Mouse (Mus musculus): ENCODE data around the gene Dpy30.
"Not testable (repeated sequence)": the region's sequence is repeated elsewhere in the genome, so short reads cannot be mapped to it uniquely, and the experiment has no call there.

The Dpy30 gene

DNA sequence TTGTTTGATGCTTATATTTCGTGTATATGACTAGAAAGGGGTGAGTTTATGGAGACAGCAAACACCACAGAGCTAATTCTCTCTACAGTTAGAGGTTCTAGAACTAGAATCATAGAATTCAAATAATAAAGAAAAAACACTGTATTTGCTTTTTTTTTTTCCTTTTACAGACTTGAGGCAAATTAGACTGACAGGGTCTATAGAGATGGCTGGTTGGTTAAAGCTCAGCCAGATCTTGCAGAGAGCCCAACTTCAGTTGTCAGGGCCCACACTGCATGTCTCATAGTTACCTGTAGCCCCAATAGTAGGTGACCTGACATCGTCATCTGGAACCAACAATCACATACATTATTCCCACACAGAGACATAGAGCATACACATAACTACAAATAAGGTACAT, at the start of gene Dpy30:
TSS of gene Dpy30 (minus strand) at position 101 of the 400 bp plus-strand sequence.
- DNase-seq (ENCODE audit: low spot score in 2 of 2), result no peak

DNA sequence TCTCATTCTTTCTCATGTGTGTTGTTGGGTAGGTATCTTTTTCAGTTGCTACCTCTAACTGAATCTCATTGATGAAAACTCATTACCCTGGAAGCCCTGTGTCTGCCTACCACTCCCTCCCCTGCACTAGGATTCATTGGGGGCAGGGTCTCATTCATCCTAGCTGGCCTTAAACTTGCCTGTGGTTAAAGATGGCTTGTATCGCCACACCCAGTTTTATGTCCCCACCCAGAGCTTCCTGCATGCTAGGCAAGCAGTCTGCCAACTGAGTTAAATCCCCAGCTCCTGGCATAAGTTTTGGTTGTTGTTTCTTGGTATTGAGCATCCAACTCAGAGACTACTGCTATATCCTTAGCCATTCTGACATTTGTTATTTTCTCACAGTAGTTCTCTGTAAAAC, 39.8 kb upstream of the Dpy30 start:
- no peak for DNase-seq (ENCODE audit: low spot score in 2 of 2)

DNA sequence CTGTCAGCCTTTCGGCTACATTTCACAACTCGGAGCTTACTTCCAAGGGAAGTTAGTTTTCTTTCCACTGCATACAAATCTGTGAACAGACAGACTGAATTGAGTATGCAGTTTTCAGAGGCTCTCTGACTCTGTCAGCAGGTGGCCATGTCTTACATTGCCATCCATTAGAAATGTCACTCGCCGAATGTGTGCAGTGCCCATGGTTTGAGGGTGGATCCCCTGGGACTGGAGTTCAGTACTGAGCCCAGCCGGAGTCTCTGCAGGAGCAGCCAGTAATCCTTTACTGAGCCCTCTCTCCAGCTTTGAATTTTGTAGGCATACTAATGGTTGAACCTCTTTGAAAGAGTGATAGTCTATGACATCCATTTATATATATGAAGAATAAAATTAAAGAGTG, 17.4 kb upstream of the Dpy30 start:
- no peak for DNase-seq (ENCODE audit: low spot score in 2 of 2)

DNA sequence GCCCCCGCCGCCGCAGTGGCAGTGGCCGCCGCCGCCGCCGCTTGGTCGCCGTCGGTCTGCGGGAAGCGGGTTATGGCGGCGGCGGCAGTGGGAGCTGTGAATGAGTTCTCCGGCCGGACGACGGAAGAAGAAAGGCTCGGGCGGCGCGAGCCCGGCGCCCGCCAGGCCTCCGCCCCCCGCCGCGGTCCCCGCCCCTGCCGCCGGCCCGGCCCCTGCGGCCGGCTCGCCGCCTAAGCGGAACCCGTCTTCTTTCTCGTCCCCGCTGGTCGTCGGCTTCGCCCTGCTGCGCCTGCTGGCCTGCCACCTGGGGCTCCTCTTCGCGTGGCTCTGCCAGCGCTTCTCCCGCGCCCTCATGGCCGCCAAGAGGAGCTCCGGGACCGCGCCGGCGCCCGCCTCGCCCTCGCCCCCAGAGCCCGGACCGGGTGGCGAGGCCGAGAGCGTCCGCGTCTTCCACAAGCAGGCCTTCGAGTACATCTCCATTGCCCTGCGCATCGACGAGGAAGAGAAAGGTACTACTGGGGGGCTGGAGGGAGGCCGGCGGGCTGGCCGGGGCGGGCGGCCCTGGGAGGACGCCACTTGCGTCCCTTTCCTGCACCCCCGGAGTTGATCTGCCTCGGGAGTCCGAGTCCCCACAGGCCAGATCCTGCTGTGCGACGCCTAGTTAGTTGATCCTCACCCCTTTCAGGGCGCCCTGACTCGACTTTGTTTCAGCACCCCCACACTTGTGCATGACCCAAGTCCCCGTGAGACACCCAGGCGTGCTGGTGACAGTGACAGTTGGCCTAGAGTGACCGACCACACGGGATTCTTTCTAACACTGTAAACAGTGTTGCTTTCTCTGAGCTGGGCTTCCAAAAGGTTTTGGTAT, 15.4 kb upstream of the Dpy30 start, which contains the start of gene Spast:
TSS of gene Spast (plus strand) at position 51 of the 868 bp plus-strand sequence.
- peak; percentile 77 to 82 for DNase-seq (ENCODE audit: low spot score in 2 of 2)

DNA sequence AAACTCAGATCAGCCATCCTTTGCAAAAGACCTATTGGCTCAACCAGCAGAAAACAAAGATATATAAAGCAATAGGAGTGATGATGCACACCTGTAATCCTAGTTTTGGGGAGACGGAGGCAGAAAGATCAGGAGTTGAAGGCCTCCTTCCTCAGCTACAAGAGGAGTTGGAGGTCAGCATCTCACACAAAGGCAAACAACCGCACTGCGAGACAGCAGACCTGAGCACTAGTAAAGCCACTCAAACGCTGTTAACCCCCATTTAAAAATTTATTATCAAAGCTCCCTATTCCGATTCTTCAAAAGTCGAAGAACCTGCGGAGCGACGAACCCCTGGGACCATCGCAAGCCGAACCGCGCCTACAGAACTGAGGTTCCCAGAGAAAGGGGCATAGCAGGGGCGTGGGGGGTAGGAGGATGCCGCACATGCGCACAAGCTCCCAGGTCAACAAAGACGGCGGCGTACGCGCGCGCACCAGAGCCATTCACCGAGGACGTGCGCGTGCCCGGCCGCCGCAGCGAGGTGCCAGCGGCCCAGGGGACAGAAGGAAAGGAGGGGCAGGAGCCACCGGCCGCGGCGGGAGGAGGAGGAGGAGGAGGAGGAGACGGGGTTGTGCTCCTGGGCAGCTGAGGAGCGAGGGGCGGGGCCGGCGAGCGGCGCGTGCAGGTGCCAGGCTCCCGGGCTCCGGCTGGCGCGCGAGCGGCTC, 14.6 kb upstream of the Dpy30 start:
- DNase-seq (ENCODE audit: low spot score in 2 of 2), result peak; percentile 93 to 94

DNA sequence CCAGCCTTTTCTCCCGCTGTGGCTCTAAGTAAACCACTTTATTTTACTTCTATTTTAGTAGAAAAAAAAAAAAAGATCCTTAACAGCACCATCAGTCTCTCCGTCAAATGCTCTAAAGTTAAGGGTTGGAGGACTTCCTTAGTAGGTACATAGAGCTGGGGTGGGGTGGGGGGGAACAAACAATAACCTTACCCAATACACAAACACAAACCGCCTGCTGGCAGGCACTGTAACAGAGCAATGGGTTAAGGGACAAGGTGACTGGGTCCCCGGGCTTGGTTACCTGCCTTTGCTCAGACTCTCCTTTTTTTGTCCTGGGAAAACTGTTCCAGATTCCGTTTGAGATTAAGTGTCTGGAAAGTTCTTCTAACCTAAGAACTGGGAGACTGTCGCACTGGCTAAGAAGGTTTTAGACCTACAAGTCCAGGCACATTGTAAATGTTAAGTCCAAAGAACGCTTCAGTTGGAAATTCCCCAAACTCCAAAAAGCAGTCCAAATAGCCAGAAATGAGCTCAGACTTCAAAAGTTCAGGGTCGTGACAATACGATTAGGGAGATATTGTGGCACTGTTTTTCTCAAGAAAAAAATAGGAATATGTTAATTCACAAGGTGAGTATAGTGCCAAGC, 7.4 kb upstream of the Dpy30 start:
- DNase-seq (ENCODE audit: low spot score in 2 of 2), result no peak

DNA sequence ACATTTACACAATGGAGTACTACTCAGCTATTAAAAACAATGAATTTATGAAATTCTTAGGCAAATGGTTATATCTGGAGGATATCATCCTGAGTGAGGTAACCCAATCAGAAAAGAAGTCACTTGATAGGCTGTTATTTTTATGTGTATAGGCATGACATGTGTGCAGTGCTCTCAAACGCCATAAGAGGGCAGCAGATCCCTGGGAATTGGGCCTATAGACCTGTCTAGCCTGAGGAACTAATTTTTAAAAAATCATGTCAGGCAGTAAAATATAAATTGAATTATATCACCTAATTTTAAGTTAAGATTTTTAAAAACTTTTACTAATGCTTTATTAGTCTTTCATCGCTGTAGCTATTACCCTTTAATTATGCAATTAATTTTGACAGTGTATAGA, 4.4 kb upstream of the Dpy30 start:
- peak; percentile 27 to 54 for DNase-seq (ENCODE audit: low spot score in 2 of 2)

DNA sequence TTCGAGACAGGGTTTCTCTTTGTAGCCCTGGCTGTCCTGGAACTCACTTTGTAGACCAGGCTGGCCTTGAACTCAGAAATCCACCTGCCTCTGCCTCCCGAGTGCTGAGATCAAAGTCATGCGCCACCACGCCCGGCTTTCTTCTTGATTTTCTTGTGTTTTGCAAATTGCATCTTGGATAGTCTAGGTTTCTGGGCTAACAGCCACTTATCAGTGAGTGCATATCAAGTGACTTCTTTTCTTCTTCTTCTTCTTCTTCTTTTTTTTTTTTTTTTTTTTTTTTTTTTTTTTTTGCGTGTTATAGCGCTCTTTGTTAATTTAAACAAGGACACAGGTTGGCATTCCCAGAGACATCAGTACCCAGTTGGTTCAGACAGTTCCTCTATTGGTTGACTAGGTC, 3.5 kb upstream of the Dpy30 start:
- not testable (repeated sequence) for DNase-seq (ENCODE audit: low spot score in 2 of 2)

DNA sequence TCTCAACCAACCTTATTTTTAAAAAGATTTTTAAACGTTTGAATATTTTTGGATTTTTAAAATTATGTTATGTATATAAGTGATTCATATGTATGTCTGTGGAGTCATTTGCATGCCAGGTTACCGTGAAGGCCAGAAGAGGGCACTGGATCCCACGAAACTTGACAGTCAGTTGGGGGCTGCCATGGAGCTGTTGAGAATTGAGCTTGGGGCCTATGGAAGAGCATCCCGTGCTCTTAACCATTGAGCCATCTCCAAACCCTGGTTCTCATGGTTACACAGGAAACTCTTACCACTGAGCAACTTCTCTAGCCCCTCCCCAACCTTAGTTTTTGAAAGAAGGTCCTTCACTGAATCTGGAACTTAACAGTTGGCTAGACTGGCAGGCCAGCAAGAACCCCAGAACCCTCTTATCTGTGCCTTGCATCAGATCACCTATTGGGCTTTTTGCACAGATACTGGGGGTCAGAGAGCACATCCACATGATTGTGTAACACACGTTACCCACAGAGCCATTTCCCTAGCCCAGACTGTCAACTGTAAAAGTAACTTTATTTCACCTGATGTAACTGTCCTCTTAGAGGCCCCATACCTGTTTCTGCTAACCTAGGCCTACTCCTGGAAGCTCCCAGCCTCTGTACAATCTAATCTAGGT, 1.2 kb downstream of the Dpy30 start:
- peak in 1 of 2 experiments; percentile 2 for DNase-seq (ENCODE audit: low spot score in 2 of 2)

DNA sequence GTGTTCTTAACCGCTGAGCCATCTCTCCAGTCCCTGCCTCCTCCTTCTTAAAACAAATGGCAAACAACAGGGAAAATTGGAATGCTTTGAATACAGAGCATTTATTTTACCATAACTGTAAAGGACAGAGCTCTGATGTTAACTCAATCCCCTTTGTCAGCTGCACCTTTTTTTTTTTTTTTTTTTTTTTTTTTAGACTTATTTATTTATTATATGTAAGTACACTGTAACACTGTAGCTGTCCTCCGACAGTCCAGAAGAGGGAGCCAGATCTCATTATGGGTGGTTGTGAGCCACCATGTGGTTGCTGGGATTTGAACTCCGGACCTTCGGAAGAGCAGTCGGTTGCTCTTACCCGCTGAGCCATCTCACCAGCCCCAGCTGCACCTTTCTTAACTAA, 5.0 kb downstream of the Dpy30 start:
- no peak for DNase-seq (ENCODE audit: low spot score in 2 of 2)

DNA sequence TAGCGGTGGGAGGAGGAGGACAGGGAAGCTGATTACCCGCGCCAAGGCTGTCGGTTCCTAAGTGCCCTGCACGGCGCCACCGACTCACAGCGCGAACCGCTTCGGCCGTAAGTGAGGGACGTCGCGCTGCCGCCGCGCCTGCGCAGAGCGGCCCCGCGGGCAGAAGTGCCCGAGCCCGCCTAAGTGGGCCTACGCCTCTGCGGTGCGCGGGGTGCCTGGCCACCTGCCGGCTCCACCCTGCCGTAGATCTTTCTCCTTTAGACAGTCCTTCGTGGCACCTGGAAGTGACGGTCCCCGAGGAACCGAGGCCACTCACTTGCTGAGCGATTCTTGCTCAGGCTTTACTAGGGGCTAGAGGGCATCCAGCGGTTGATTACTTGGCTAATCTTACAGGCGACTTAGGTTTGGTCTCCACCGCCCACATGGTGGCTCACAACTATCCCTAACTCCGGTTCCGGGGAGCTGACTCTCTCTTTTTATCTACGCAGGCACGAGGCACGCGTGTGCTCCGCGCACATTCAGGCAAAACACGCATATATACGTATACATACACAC, 7.4 kb downstream of the Dpy30 start:
- peak; percentile 89 to 90 for DNase-seq (ENCODE audit: low spot score in 2 of 2)

DNA sequence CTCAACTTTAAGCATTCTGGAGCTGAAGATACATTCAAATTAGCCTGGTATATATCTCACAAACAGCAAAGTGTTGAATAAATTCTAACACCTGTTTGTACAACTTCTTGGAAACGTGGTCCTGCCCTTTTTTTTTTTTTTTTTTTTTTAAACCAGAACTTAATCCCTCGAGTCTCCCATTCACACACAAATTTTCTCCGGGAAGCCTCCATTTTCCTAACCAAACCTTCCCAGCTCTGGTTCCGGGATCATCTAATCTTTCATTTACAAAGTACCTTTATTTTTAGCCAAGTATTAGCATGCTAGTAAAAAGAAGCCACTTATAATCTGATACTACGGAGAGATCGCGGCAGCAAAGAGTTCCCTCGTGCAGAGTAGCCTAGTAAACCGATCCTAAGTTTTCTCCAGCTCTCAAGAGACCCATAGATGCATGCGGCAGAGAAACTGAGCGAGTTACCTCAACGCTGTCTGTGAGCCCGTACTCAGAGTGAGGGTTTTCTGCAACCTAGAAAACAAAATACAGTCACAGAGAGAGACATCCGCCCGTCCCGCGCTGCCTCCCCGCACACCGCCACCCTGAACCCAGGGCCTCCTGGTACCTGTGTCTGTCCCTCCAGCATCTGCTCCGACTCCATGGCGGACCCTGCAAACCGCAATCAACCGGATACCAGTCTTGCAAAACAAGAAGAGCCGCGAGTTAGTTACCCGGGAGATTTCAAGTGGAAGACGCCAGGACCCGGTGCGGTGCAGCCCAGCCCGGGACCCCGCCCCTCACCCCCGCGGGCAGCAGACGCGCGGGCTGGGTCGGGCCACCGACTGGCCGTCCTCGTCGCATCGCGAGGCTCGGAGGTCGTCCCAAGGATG, 8.1 kb downstream of the Dpy30 start:
- no peak for DNase-seq (ENCODE audit: low spot score in 2 of 2)

DNA sequence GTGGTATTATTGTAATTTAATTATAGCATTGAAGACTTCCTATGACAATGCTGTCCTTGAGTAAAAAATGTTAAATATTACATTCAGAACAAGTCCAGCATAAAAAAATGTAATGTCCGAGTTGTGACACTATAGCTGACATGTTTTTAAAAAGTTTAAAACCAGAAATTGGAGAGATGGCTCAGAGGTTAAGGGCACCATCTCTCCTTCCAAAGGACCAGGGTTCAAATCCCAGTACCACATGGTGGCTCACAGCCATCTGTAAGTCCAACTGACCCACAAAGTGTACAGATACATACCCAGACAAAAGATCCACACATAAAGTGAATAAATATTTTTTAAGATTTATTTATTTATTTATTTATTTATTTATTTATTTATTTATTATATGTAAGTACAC, 17.7 kb downstream of the Dpy30 start:
- no peak for DNase-seq (ENCODE audit: low spot score in 2 of 2)

DNA sequence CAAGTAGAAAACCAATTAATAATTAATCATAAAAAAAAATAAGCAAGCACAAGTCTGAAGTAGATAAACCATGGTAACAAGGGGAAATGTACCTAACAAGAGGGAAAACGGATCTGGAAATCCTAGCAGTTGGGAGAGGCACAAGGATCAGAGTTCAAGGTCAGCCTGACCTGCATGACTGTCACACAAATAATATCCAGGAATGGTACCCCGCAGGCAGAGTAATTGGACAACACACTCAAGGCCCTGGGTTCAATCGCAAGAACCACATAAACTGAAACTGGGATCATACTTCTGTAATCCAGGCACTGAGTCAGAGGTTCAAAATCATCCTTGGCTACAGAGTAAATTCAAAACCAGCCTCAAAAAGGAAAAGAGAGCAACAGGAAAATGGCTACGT, 18.1 kb downstream of the Dpy30 start:
- DNase-seq (ENCODE audit: low spot score in 2 of 2), result no peak

DNA sequence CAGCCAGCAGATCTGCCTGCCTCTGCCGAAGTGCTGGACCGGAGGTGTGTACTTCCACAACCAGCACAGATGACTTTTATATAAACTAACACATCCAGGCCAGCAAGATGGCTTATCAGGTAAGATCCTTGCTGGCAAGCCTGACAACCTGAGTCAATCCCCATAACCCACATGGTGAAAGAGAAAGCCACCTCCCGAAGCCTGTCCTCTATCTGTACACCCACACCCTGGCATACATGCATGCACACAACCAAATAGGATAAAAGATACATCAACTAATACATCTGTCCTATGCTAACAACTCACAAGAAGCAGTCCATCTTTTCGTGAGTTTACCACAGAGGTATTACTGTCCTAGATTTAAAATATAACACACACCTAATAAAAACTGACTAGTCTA, 19.7 kb downstream of the Dpy30 start:
- DNase-seq (ENCODE audit: low spot score in 2 of 2), result peak; percentile 4 to 41

DNA sequence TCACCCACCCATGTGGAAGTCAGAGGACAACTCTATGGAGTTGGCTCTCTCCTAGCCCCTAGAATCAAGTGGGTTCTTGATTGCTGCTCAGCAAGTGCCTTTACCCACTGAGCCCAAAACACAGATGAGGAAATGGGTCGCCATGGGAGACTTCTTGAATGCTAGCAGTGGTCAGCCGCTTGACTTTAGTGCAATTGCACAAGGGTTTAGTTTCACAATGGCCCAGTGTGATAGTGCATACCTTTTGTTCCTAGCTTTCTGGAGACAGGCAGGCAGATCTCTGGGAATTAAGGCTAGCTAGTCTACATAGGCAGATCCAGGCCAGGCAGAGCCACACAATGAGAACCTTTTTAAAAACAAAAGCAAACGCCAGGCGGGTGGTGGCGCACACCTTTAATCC, 23.7 kb downstream of the Dpy30 start:
- DNase-seq (ENCODE audit: low spot score in 2 of 2), result no peak

DNA sequence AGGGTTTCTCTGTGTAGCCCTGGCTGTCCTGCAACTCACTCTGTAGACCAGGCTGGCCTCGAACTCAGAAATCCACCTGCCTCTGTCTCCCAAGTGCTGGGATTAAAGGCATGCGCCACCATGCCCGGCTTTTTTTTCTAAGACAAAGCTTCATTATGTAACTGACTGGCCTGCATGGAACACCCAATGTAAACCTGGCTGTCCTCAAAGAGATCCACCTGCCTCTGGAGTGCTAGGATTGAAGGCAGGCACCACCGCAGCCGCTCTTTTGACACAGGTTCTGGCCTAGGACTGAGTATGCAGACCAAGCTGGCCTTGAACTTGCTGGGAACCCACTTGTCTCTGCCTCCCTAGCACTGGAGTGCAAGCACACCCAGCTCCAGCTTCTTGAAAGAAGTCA, 26.8 kb downstream of the Dpy30 start:
- DNase-seq (ENCODE audit: low spot score in 2 of 2), result not testable (repeated sequence)

DNA sequence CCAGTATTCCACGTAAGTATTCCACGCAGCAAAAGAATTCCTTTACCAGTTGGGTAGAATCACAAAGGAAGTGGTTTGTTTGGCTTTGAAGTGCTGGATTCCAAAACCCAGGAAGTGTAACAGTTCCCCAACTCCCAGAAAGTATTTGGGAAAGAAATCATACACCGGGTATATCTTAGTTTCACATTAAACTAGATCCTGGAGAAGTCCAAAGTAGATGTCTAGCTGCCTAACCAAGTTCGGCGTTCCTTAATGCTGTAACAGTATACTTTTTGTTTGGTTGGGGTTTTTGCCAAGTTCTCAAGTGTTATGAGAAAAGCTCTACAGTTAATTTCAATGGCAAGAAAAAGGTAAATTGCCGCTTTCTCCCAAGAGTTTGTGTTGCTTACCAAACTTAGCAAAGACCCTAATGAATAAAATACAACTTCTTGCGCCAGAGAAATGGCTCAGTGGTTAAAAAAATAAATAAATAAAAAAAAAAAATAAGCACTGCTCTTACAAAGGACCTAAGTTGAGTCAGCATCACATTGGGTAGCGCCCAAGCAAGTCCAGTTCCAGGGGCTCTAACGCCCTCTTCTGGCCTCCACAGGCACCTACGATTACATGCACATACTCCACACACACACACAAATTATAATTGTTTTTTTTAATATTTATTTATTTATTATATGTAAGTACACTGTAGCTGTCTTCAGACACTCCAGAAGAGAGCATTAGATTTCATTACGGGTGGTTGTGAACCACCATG, 27.5 kb downstream of the Dpy30 start:
- peak in 1 of 2 experiments; percentile 34 for DNase-seq (ENCODE audit: low spot score in 2 of 2)

DNA sequence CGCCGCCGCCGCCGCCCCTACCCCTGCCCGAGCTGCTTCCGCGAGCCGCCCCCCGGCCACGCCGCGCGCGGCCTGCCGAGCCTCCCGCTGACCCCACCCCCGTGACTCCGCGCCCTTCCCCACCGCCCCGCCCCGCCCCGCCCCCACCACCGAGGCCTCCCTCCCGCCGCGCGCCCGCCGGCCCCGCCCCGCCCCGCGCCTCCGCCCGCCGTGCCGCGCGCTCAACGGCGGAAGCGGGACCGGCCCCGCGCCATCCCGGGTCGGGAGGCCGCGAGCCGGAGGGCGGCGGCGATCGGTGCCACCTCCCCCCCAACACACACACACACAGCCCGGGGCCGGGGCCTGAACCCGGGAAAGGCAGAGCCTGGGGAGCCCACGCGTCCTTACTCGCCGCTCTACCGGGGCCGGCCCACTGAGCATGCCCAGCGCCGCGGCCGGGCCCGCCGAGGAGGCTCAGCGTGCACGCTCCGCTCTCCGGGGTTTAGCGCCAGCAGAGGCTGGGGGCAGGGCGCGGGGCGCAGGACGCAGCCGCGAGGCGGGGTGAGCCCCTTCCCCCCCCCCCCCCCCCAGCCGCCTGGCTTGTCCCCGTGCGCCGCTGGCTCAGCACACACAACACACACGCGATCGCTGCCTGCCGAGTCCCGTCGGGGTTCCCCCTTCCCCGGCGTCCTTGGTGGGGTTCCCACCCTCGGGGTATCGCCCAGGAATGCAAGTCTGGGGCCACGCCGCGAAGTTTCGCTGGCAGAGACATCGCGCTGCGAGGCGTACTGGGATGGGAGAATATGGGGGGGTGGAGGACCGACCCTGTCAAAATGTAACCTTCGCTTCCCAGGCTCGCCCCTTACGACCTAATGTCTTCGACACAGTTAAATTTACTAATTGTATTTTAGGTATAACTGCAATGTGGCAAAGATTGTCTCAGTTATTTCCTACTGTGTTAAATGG, 28.4 kb downstream of the Dpy30 start, which contains the start of gene Memo1:
TSS of gene Memo1 (minus strand) at position 496 of the 945 bp plus-strand sequence.
- DNase-seq (ENCODE audit: low spot score in 2 of 2), result peak; percentile 75 to 78

All from spleen, postnatal 36 days (tissue).